Mouse (Mus musculus): ENCODE measurements around the gene Dync1h1. TPM values are rescaled to one million over a fixed set of nuclear protein-coding genes. Genes with fewer than 3 reads are reported as not detected.

Gene Dync1h1
- polyA plus RNA-seq, 1 experiment, result 83.5 TPM

GRCm38 (mm10) chr12:110637507-110638114 lies 36.4 kb downstream of the Dync1h1 start:
- H3ac ChIP-seq (ENCODE audit: control insufficient read depth, insufficient read length, low read depth), result no peak overlapping the region
- no peaks in the 10 kb centered on the region for H3K79me3 ChIP-seq (ENCODE audit: low read depth)
- H3K4me3 ChIP-seq (ENCODE audit: insufficient read depth, poor library complexity, severe bottlenecking), result no peak overlapping the region
- no peaks in the 10 kb centered on the region for H3K79me2 ChIP-seq (ENCODE audit: control insufficient read depth, insufficient read depth)
- H3K27me3 ChIP-seq (ENCODE audit: control insufficient read depth, insufficient read depth, insufficient read length), result no peaks in the 10 kb centered on the region
- TF ChIP-seq CEBPB (IDR thresholded peaks at IDR 0.05; ENCODE audit: low read depth) (no peak), MYOD1 (IDR thresholded peaks at IDR 0.05; ENCODE audit: control insufficient read depth, insufficient read length, low read depth) (no peak), CTCF (IDR thresholded peaks at IDR 0.05; ENCODE audit: control insufficient read depth, insufficient read depth, insufficient read length) (no peak), MAX (IDR thresholded peaks at IDR 0.05) (no peak), USF1 (IDR thresholded peaks at IDR 0.05; ENCODE audit: low read depth) (no peak), FOSL1 (IDR thresholded peaks at IDR 0.05; ENCODE audit: insufficient read depth, low read length, poor library complexity, severe bottlenecking) (no peak), MYOG (IDR thresholded peaks at IDR 0.05; ENCODE audit: control insufficient read depth, extremely low read depth, insufficient read length) (no peak)
- peaks cover 89% of the 10 kb centered on the region for H3K36me3 ChIP-seq (ENCODE audit: control insufficient read depth, insufficient read depth)

- Histone ChIP-seq H3K4me3 (ENCODE audit: insufficient read depth, poor library complexity, severe bottlenecking) (no peak overlapping the region), H3K27me3 (ENCODE audit: control insufficient read depth, insufficient read depth, insufficient read length) (no peaks in the 10 kb centered on the region), H3K79me3 (ENCODE audit: low read depth) (no peaks in the 10 kb centered on the region), H3K36me3 (ENCODE audit: control insufficient read depth, insufficient read depth) (peaks cover 98% of the 10 kb centered on the region), H3K79me2 (ENCODE audit: control insufficient read depth, insufficient read depth) (no peaks in the 10 kb centered on the region), H3ac (ENCODE audit: control insufficient read depth, insufficient read length, low read depth) (no peak overlapping the region)
- no peak for TF ChIP-seq USF1 (IDR thresholded peaks at IDR 0.05; ENCODE audit: low read depth)
- TF ChIP-seq MAX (IDR thresholded peaks at IDR 0.05), result no peak
Observed at GRCm38 (mm10) chr12:110650241-110650641, 49.0 kb downstream of the Dync1h1 start.

GRCm38 (mm10) chr12:110651464-110651863 lies 50.2 kb downstream of the Dync1h1 start:
- no peak overlapping the region for H3K4me3 ChIP-seq (ENCODE audit: insufficient read depth, poor library complexity, severe bottlenecking)
- H3K79me3 ChIP-seq (ENCODE audit: low read depth), result no peaks in the 10 kb centered on the region
- H3K36me3 ChIP-seq (ENCODE audit: control insufficient read depth, insufficient read depth), result peaks cover 97% of the 10 kb centered on the region
- TF ChIP-seq FOSL1 (IDR thresholded peaks at IDR 0.05; ENCODE audit: insufficient read depth, low read length, poor library complexity, severe bottlenecking) (no peak), MYOG (IDR thresholded peaks at IDR 0.05; ENCODE audit: control insufficient read depth, extremely low read depth, insufficient read length) (no peak), USF1 (IDR thresholded peaks at IDR 0.05; ENCODE audit: low read depth) (no peak), MYOD1 (IDR thresholded peaks at IDR 0.05; ENCODE audit: control insufficient read depth, insufficient read length, low read depth) (no peak), CEBPB (IDR thresholded peaks at IDR 0.05; ENCODE audit: low read depth) (no peak), CTCF (IDR thresholded peaks at IDR 0.05; ENCODE audit: control insufficient read depth, insufficient read depth, insufficient read length) (no peak), MAX (IDR thresholded peaks at IDR 0.05) (no peak)
- no peak overlapping the region for H3ac ChIP-seq (ENCODE audit: control insufficient read depth, insufficient read length, low read depth)
- no peaks in the 10 kb centered on the region for H3K79me2 ChIP-seq (ENCODE audit: control insufficient read depth, insufficient read depth)
- H3K27me3 ChIP-seq (ENCODE audit: control insufficient read depth, insufficient read depth, insufficient read length), result no peaks in the 10 kb centered on the region

DNA sequence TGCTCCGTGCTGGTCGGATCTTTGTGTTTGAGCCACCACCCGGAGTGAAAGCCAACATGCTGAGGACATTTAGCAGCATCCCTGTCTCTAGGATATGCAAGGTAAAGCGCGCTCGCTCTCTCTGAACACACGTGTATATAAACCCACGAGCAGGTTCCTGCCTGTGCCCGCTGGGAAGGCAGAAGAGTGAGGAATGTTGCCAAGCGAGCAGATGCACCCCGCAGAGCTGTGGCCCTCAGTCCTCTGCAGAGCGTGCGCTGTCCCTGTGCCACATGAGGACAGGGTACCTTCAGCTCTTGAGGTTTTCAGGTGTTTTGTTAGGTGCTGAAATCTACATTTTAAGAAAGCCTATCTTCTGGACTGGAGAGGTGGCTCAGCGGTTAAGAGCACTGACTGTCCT lies 60.5 kb downstream of the Dync1h1 start:
- Histone ChIP-seq H3K79me3 (ENCODE audit: low read depth) (no peaks in the 10 kb centered on the region), H3K27me3 (ENCODE audit: control insufficient read depth, insufficient read depth, insufficient read length) (no peaks in the 10 kb centered on the region), H3K36me3 (ENCODE audit: control insufficient read depth, insufficient read depth) (peaks cover 94% of the 10 kb centered on the region), H3ac (ENCODE audit: control insufficient read depth, insufficient read length, low read depth) (no peak overlapping the region), H3K79me2 (ENCODE audit: control insufficient read depth, insufficient read depth) (no peaks in the 10 kb centered on the region), H3K4me3 (ENCODE audit: insufficient read depth, poor library complexity, severe bottlenecking) (no peak overlapping the region)
- TF ChIP-seq CTCF (IDR thresholded peaks at IDR 0.05; ENCODE audit: control insufficient read depth, insufficient read depth, insufficient read length) (no peak), USF1 (IDR thresholded peaks at IDR 0.05; ENCODE audit: low read depth) (no peak), CEBPB (IDR thresholded peaks at IDR 0.05; ENCODE audit: low read depth) (no peak), FOSL1 (IDR thresholded peaks at IDR 0.05; ENCODE audit: insufficient read depth, low read length, poor library complexity, severe bottlenecking) (no peak)

DNA sequence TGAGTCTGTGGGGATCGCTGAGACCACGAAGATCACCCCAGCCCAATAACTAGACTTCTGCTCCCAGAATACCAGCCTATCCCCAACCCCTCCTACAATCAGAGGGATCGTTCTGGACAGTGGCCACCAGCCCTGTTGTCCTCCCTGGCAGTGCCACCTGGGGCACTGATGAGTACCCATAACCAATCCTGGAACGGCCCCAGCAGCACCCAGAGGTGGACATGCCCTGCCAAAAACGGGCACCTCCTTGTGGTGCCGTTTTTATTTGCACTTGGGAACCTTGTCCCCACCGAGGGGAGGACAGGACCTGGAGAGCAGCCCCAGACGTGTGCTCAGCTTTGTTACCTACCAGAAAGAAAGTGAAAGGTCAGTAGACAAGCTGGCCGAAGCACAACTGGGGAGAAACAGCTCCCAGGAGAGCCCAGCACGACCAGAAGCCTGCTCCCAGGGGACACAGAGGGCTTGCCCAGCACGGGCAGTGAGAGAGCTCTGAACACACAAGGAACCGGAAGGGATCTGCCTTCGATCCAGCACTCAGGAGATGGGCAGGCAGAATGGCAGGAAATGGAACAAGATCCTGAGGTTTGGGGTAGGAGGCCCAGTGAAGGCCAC lies 66.3 kb downstream of the Dync1h1 start:
- TF ChIP-seq CEBPB (IDR thresholded peaks at IDR 0.05; ENCODE audit: low read depth) (no peak), CTCF (IDR thresholded peaks at IDR 0.05; ENCODE audit: control insufficient read depth, insufficient read depth, insufficient read length) (no peak), FOSL1 (IDR thresholded peaks at IDR 0.05; ENCODE audit: insufficient read depth, low read length, poor library complexity, severe bottlenecking) (no peak), MYOD1 (IDR thresholded peaks at IDR 0.05; ENCODE audit: control insufficient read depth, insufficient read length, low read depth) (no peak), MAX (IDR thresholded peaks at IDR 0.05) (no peak), USF1 (IDR thresholded peaks at IDR 0.05; ENCODE audit: low read depth) (no peak), MYOG (IDR thresholded peaks at IDR 0.05; ENCODE audit: control insufficient read depth, extremely low read depth, insufficient read length) (no peak)

DNA sequence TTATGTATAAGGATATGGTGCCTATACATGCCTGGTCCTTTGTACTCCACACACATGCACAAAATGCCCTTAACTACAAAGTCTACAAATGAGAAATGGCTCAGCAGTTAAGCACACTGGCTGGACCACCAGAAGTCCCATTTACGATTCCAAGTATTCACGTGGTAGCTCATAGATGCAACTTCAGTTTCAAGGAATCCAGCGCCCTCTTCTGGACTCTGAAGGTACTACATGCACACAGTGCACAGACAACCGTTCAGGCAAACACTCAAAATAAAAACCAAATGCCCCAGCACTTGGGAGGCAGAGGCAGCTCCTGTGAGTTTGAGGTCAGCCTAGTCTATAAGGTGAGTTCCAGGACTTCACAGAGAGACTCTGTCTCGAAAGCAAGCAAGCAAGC lies 73.0 kb downstream of the Dync1h1 start:
- Histone ChIP-seq H3K36me3 (ENCODE audit: control insufficient read depth, insufficient read depth) (no peaks in the 10 kb centered on the region), H3K27me3 (ENCODE audit: control insufficient read depth, insufficient read depth, insufficient read length) (no peaks in the 10 kb centered on the region), H3K79me2 (ENCODE audit: control insufficient read depth, insufficient read depth) (no peaks in the 10 kb centered on the region), H3K4me3 (ENCODE audit: insufficient read depth, poor library complexity, severe bottlenecking) (no peak overlapping the region), H3K79me3 (ENCODE audit: low read depth) (no peaks in the 10 kb centered on the region), H3ac (ENCODE audit: control insufficient read depth, insufficient read length, low read depth) (no peak overlapping the region)
- TF ChIP-seq FOSL1 (IDR thresholded peaks at IDR 0.05; ENCODE audit: insufficient read depth, low read length, poor library complexity, severe bottlenecking), result no peak
- TF ChIP-seq CEBPB (IDR thresholded peaks at IDR 0.05; ENCODE audit: low read depth), result no peak
- no peak for TF ChIP-seq MYOG (IDR thresholded peaks at IDR 0.05; ENCODE audit: control insufficient read depth, extremely low read depth, insufficient read length)
- no peak for TF ChIP-seq MYOD1 (IDR thresholded peaks at IDR 0.05; ENCODE audit: control insufficient read depth, insufficient read length, low read depth)
- TF ChIP-seq CTCF (IDR thresholded peaks at IDR 0.05; ENCODE audit: control insufficient read depth, insufficient read depth, insufficient read length), result no peak

More for the DNA sequence above, 66.3 kb downstream of the Dync1h1 start:
- peaks cover 56% of the 10 kb centered on the region for H3K36me3 ChIP-seq (ENCODE audit: control insufficient read depth, insufficient read depth)
- H3K4me3 ChIP-seq (ENCODE audit: insufficient read depth, poor library complexity, severe bottlenecking), result no peak overlapping the region
- H3K79me3 ChIP-seq (ENCODE audit: low read depth), result no peaks in the 10 kb centered on the region
- no peaks in the 10 kb centered on the region for H3K27me3 ChIP-seq (ENCODE audit: control insufficient read depth, insufficient read depth, insufficient read length)
- no peak overlapping the region for H3ac ChIP-seq (ENCODE audit: control insufficient read depth, insufficient read length, low read depth)
- no peaks in the 10 kb centered on the region for H3K79me2 ChIP-seq (ENCODE audit: control insufficient read depth, insufficient read depth)
